Mouse (Mus musculus): ENCODE results near the gene Mgat4b. TPM values are rescaled to one million over a fixed set of nuclear protein-coding genes. Genes with fewer than 3 reads are reported as not detected.

Mgat4b gene
- polyA plus RNA-seq, 1 experiment from 2014 or later: 11.8 TPM

GRCm38 (mm10) chr11:50269163-50269562, 58.5 kb downstream of the Mgat4b start:
- 87% methylated on average over 2 of the region's 2 CpGs for WGBS
- H3K4me3 ChIP-seq (ENCODE audit: low read length): no peak overlapping the region
- H3K4me2 ChIP-seq (ENCODE audit: low read depth, low read length): no peak overlapping the region
- H3K36me3 ChIP-seq (ENCODE audit: control insufficient read depth, insufficient read depth): peaks cover 23% of the 10 kb centered on the region
- H3K9me3 ChIP-seq (replicated peaks; ENCODE audit: control insufficient read depth, low read length): no peaks in the 10 kb centered on the region
- no peak for ATAC-seq (replicated peaks; ENCODE audit: extremely low read depth, insufficient read depth, low FRiP score)
- H3K9ac ChIP-seq (ENCODE audit: low read length): no peak overlapping the region
- H3K4me1 ChIP-seq (ENCODE audit: control insufficient read depth, insufficient read depth, low read length): peaks cover 19% of the 10 kb centered on the region
- H3K27ac ChIP-seq (ENCODE audit: low read length): no peak overlapping the region
- H3K27me3 ChIP-seq (ENCODE audit: control insufficient read depth, insufficient read depth, low read length): no peaks in the 10 kb centered on the region

- H3K27ac ChIP-seq (ENCODE audit: low read length): no peak overlapping the region
- no peaks in the 10 kb centered on the region for H3K27me3 ChIP-seq (ENCODE audit: control insufficient read depth, insufficient read depth, low read length)
- no peak overlapping the region for H3K9ac ChIP-seq (ENCODE audit: low read length)
- peaks cover 22% of the 10 kb centered on the region for H3K4me1 ChIP-seq (ENCODE audit: control insufficient read depth, insufficient read depth, low read length)
- H3K4me2 ChIP-seq (ENCODE audit: low read depth, low read length): no peak overlapping the region
- no peaks in the 10 kb centered on the region for H3K9me3 ChIP-seq (replicated peaks; ENCODE audit: control insufficient read depth, low read length)
- H3K36me3 ChIP-seq (ENCODE audit: control insufficient read depth, insufficient read depth): peaks cover 18% of the 10 kb centered on the region
- no peak overlapping the region for H3K4me3 ChIP-seq (ENCODE audit: low read length)
- no peak for ATAC-seq (replicated peaks; ENCODE audit: extremely low read depth, insufficient read depth, low FRiP score)
- 100% methylated on average over 1 of the region's 1 CpGs for WGBS
These were observed 59.2 kb downstream of the Mgat4b start for GRCm38 (mm10) chr11:50269885-50270284.

GRCm38 (mm10) chr11:50272819-50273218, 62.1 kb downstream of the Mgat4b start:
- Histone ChIP-seq H3K27me3 (ENCODE audit: control insufficient read depth, insufficient read depth, low read length) (no peaks in the 10 kb centered on the region), H3K4me2 (ENCODE audit: low read depth, low read length) (no peak overlapping the region), H3K4me1 (ENCODE audit: control insufficient read depth, insufficient read depth, low read length) (peaks cover 39% of the 10 kb centered on the region), H3K9me3 (replicated peaks; ENCODE audit: control insufficient read depth, low read length) (no peaks in the 10 kb centered on the region), H3K27ac (ENCODE audit: low read length) (no peak overlapping the region), H3K4me3 (ENCODE audit: low read length) (no peak overlapping the region), H3K9ac (ENCODE audit: low read length) (no peak overlapping the region), H3K36me3 (ENCODE audit: control insufficient read depth, insufficient read depth) (no peaks in the 10 kb centered on the region)
- ATAC-seq (replicated peaks; ENCODE audit: extremely low read depth, insufficient read depth, low FRiP score): no peak
- WGBS: 81% methylated on average over 2 of the region's 2 CpGs

- H3K4me1 ChIP-seq (ENCODE audit: control insufficient read depth, insufficient read depth, low read length): peaks cover 42% of the 10 kb centered on the region
- 30% methylated on average over 2 of the region's 2 CpGs for WGBS
- peak; percentile 49 for ATAC-seq (replicated peaks; ENCODE audit: extremely low read depth, insufficient read depth, low FRiP score)
- H3K9ac ChIP-seq (ENCODE audit: low read length): 0 out of 2 replicates have a peak overlapping the region, but pooled peaks have one; percentile 48
- H3K27me3 ChIP-seq (ENCODE audit: control insufficient read depth, insufficient read depth, low read length): no peaks in the 10 kb centered on the region
- peak overlapping the region; percentile 95 for H3K27ac ChIP-seq (ENCODE audit: low read length)
- 0 out of 2 replicates have a peak overlapping the region, but pooled peaks have one; percentile 5 for H3K4me3 ChIP-seq (ENCODE audit: low read length)
- no peaks in the 10 kb centered on the region for H3K9me3 ChIP-seq (replicated peaks; ENCODE audit: control insufficient read depth, low read length)
- H3K4me2 ChIP-seq (ENCODE audit: low read depth, low read length): peak overlapping the region; percentile 58
- H3K36me3 ChIP-seq (ENCODE audit: control insufficient read depth, insufficient read depth): no peaks in the 10 kb centered on the region
These were observed 64.4 kb downstream of the Mgat4b start for GRCm38 (mm10) chr11:50275077-50275476.

GRCm38 (mm10) chr11:50275568-50276151, 65.0 kb downstream of the Mgat4b start:
- Histone ChIP-seq H3K9me3 (replicated peaks; ENCODE audit: control insufficient read depth, low read length) (no peaks in the 10 kb centered on the region), H3K36me3 (ENCODE audit: control insufficient read depth, insufficient read depth) (no peaks in the 10 kb centered on the region), H3K4me3 (ENCODE audit: low read length) (no peak overlapping the region), H3K4me1 (ENCODE audit: control insufficient read depth, insufficient read depth, low read length) (peaks cover 44% of the 10 kb centered on the region), H3K9ac (ENCODE audit: low read length) (peak overlapping the region; percentile 55), H3K27me3 (ENCODE audit: control insufficient read depth, insufficient read depth, low read length) (no peaks in the 10 kb centered on the region), H3K27ac (ENCODE audit: low read length) (peak overlapping the region; percentile 95), H3K4me2 (ENCODE audit: low read depth, low read length) (peak overlapping the region; percentile 58)
- peak; percentile 76 for ATAC-seq (replicated peaks; ENCODE audit: extremely low read depth, insufficient read depth, low FRiP score)
- WGBS: 24% methylated on average over 5 of the region's 5 CpGs

- Histone ChIP-seq H3K4me2 (ENCODE audit: low read depth, low read length) (no peak overlapping the region), H3K4me3 (ENCODE audit: low read length) (no peak overlapping the region)
These were observed 66.3 kb downstream of the Mgat4b start for GRCm38 (mm10) chr11:50277025-50277424.

GRCm38 (mm10) chr11:50277706-50278105, 67.0 kb downstream of the Mgat4b start:
- 87% methylated on average over 6 of the region's 6 CpGs for WGBS
- no peak overlapping the region for H3K27ac ChIP-seq (ENCODE audit: low read length)
- no peak overlapping the region for H3K4me3 ChIP-seq (ENCODE audit: low read length)
- peaks cover 31% of the 10 kb centered on the region for H3K4me1 ChIP-seq (ENCODE audit: control insufficient read depth, insufficient read depth, low read length)
- H3K9me3 ChIP-seq (replicated peaks; ENCODE audit: control insufficient read depth, low read length): no peaks in the 10 kb centered on the region
- no peak overlapping the region for H3K9ac ChIP-seq (ENCODE audit: low read length)
- no peak for ATAC-seq (replicated peaks; ENCODE audit: extremely low read depth, insufficient read depth, low FRiP score)
- H3K36me3 ChIP-seq (ENCODE audit: control insufficient read depth, insufficient read depth): no peaks in the 10 kb centered on the region; the same call in 1 of the 2 replicates
- H3K4me2 ChIP-seq (ENCODE audit: low read depth, low read length): no peak overlapping the region
- H3K27me3 ChIP-seq (ENCODE audit: control insufficient read depth, insufficient read depth, low read length): no peaks in the 10 kb centered on the region

More at GRCm38 (mm10) chr11:50277025-50277424, 66.3 kb downstream of the Mgat4b start:
- Histone ChIP-seq H3K27me3 (ENCODE audit: control insufficient read depth, insufficient read depth, low read length) (no peaks in the 10 kb centered on the region), H3K27ac (ENCODE audit: low read length) (no peak overlapping the region), H3K9me3 (replicated peaks; ENCODE audit: control insufficient read depth, low read length) (no peaks in the 10 kb centered on the region), H3K4me1 (ENCODE audit: control insufficient read depth, insufficient read depth, low read length) (peaks cover 32% of the 10 kb centered on the region), H3K9ac (ENCODE audit: low read length) (no peak overlapping the region), H3K36me3 (ENCODE audit: control insufficient read depth, insufficient read depth) (no peaks in the 10 kb centered on the region; the same call in 1 of the 2 replicates)
- ATAC-seq (replicated peaks; ENCODE audit: extremely low read depth, insufficient read depth, low FRiP score): no peak

GRCm38 (mm10) chr11:50279005-50279404, 68.3 kb downstream of the Mgat4b start:
- ATAC-seq (replicated peaks; ENCODE audit: extremely low read depth, insufficient read depth, low FRiP score): no peak
- Histone ChIP-seq H3K4me2 (ENCODE audit: low read depth, low read length) (no peak overlapping the region), H3K9me3 (replicated peaks; ENCODE audit: control insufficient read depth, low read length) (no peaks in the 10 kb centered on the region), H3K27me3 (ENCODE audit: control insufficient read depth, insufficient read depth, low read length) (no peaks in the 10 kb centered on the region), H3K36me3 (ENCODE audit: control insufficient read depth, insufficient read depth) (no peaks in the 10 kb centered on the region; the same call in 1 of the 2 replicates), H3K4me1 (ENCODE audit: control insufficient read depth, insufficient read depth, low read length) (peaks cover 26% of the 10 kb centered on the region), H3K27ac (ENCODE audit: low read length) (no peak overlapping the region), H3K9ac (ENCODE audit: low read length) (no peak overlapping the region), H3K4me3 (ENCODE audit: low read length) (no peak overlapping the region)
- 80% methylated on average over 4 of the region's 4 CpGs for WGBS

GRCm38 (mm10) chr11:50280053-50280452, 69.4 kb downstream of the Mgat4b start:
- ATAC-seq (replicated peaks; ENCODE audit: extremely low read depth, insufficient read depth, low FRiP score): no peak
- no peak overlapping the region for H3K4me2 ChIP-seq (ENCODE audit: low read depth, low read length)
- H3K36me3 ChIP-seq (ENCODE audit: control insufficient read depth, insufficient read depth): no peaks in the 10 kb centered on the region; the same call in 1 of the 2 replicates
- H3K27me3 ChIP-seq (ENCODE audit: control insufficient read depth, insufficient read depth, low read length): no peaks in the 10 kb centered on the region
- no peak overlapping the region for H3K9ac ChIP-seq (ENCODE audit: low read length)
- no peak overlapping the region for H3K4me3 ChIP-seq (ENCODE audit: low read length)
- 65% methylated on average over 1 of the region's 1 CpGs for WGBS
- peaks cover 21% of the 10 kb centered on the region for H3K4me1 ChIP-seq (ENCODE audit: control insufficient read depth, insufficient read depth, low read length)
- no peak overlapping the region for H3K27ac ChIP-seq (ENCODE audit: low read length)
- no peaks in the 10 kb centered on the region for H3K9me3 ChIP-seq (replicated peaks; ENCODE audit: control insufficient read depth, low read length)

All from heart, embryonic 16.5 days (tissue).